Mouse (Mus musculus) midbrain, embryonic 10.5 days (tissue): Measurements from ENCODE around the gene Fam193a. TPM values are rescaled to one million over a fixed set of nuclear protein-coding genes. Genes with fewer than 3 reads are reported as not detected.

Experiments used
- DNase-seq: peaks from one replicate; pipeline ENCODE4 v3.0.0-alpha.2; 2017; ENCODE audit warnings: low spot score
- H3K27ac ChIP-seq: fragments of 300-500 bp; sonication (generic); replicated peaks from 2 replicates; pipeline ENCODE4 v1.5.1; 2016; ENCODE audit warnings: mild to moderate bottlenecking
- H3K27me3 ChIP-seq: fragments of 300-500 bp; sonication (generic); 2 replicates; pipeline ENCODE4 v1.6.1; 2016; ENCODE audit warnings: low read depth, mild to moderate bottlenecking; ENCODE audit not compliant: poor library complexity, severe bottlenecking
- H3K36me3 ChIP-seq: fragments of 300-500 bp; sonication (generic); 2 replicates; pipeline ENCODE4 v1.6.1; 2016; ENCODE audit warnings: mild to moderate bottlenecking, moderate library complexity
- H3K4me1 ChIP-seq: fragments of 300-500 bp; sonication (generic); 2 replicates; pipeline ENCODE4 v1.6.1; 2016
- H3K4me3 ChIP-seq: fragments of 300-500 bp; sonication (generic); 2 replicates; pipeline ENCODE4 v1.5.1; 2016; ENCODE audit warnings: mild to moderate bottlenecking, moderate library complexity
- H3K9me3 ChIP-seq: fragments of 300-500 bp; sonication (generic); replicated peaks from 2 replicates; pipeline ENCODE4 v1.6.1; 2016; ENCODE audit warnings: mild to moderate bottlenecking
- WGBS: fragments of 180-500 bp; shearing (Covaris S2); methylation state at CpG from one replicate; pipeline ENCODE4 v1.1.7; 2016; 5-methylcytosine and 5-hydroxymethylcytosine counted together
- polyA plus RNA-seq: library from polyadenylated mRNA; unstranded; fragments of >200 nt; fragmentation: Nextera tagmentation; extraction: Ambion mirVana; gene quantifications from 2 replicates; pipeline ENCODE4 v1.2.1, GENCODE M21; 2016

The Fam193a gene
- polyA plus RNA-seq, 1 experiment from 2014 or later: 12.1 TPM

GRCm38 (mm10) chr5:34438659-34439058 lies 68.9 kb downstream of the Fam193a start:
- H3K9me3 ChIP-seq: no peaks in the 10 kb centered on the region
- no peaks in the 10 kb centered on the region for H3K27me3 ChIP-seq
- H3K27ac ChIP-seq: no peak overlapping the region
- 97% methylated on average over 1 of the region's 1 CpGs for WGBS
- no peak for DNase-seq
- peaks cover 99% of the 10 kb centered on the region for H3K36me3 ChIP-seq
- H3K4me3 ChIP-seq: no peak overlapping the region
- H3K4me1 ChIP-seq: no peaks in the 10 kb centered on the region

DNA sequence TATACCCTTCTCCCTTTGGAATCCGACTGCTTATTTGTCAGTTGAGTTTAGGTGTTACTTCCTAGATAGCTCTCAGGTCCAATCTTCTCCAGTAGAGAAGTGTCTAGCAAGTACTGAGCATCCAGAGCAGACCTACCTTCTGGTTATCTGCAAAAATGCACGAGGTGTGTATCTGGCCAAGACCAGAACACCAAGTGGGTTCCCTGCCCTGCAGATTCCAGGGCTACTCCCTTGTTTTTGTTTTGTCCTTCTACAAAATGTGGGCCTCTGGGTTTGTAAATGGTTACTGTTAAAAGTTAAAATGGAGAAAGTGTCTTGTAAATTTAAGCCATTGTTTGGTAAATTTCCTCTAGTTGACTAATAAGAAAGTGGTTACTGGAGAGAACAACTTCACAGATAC lies 70.0 kb downstream of the Fam193a start:
- WGBS: 92% methylated on average over 2 of the region's 2 CpGs
- Histone ChIP-seq H3K9me3 (no peaks in the 10 kb centered on the region), H3K27me3 (no peaks in the 10 kb centered on the region), H3K27ac (no peak overlapping the region), H3K4me1 (no peaks in the 10 kb centered on the region), H3K4me3 (no peak overlapping the region), H3K36me3 (peaks cover 99% of the 10 kb centered on the region)
- DNase-seq: no peak

- Histone ChIP-seq H3K27me3 (no peaks in the 10 kb centered on the region), H3K4me3 (no peak overlapping the region), H3K27ac (no peak overlapping the region), H3K9me3 (no peaks in the 10 kb centered on the region), H3K36me3 (peaks cover 99% of the 10 kb centered on the region), H3K4me1 (no peaks in the 10 kb centered on the region)
- no peak for DNase-seq
- 95% methylated on average over 2 of the region's 2 CpGs for WGBS
Observed at GRCm38 (mm10) chr5:34441797-34442196, 72.1 kb downstream of the Fam193a start.

DNA sequence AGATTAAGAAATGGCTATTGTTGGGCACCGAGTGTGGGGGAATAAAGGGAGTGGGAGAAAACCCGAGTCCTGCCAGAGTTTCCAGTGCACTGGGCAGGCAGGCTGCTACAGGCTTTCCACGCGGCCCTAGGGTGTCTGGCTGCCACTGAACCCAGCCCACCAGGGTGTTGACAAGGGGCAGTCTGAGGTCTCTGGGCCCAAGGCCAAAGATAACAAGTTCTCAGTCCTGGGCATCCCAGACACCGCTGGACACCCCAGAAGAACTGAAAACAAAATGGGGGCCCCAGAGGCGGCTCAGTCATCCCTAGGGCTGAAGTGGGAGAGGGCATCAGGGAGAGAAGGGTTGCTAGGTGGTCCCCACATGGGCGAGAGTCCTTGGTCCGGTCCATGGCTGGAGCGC lies 76.5 kb downstream of the Fam193a start:
- H3K4me3 ChIP-seq: no peak overlapping the region
- H3K9me3 ChIP-seq: no peaks in the 10 kb centered on the region
- H3K27ac ChIP-seq: no peak overlapping the region
- no peaks in the 10 kb centered on the region for H3K27me3 ChIP-seq
- H3K4me1 ChIP-seq: no peaks in the 10 kb centered on the region
- peaks cover 91% of the 10 kb centered on the region for H3K36me3 ChIP-seq
- 91% methylated on average over 9 of the region's 9 CpGs for WGBS
- DNase-seq: no peak

GRCm38 (mm10) chr5:34458994-34459393 lies 89.3 kb downstream of the Fam193a start:
- Histone ChIP-seq H3K4me1 (no peaks in the 10 kb centered on the region), H3K4me3 (no peak overlapping the region), H3K27ac (no peak overlapping the region), H3K27me3 (no peaks in the 10 kb centered on the region), H3K36me3 (peaks cover 97% of the 10 kb centered on the region), H3K9me3 (no peaks in the 10 kb centered on the region)
- no peak for DNase-seq
- WGBS: 87% methylated on average over 1 of the region's 1 CpGs

DNA sequence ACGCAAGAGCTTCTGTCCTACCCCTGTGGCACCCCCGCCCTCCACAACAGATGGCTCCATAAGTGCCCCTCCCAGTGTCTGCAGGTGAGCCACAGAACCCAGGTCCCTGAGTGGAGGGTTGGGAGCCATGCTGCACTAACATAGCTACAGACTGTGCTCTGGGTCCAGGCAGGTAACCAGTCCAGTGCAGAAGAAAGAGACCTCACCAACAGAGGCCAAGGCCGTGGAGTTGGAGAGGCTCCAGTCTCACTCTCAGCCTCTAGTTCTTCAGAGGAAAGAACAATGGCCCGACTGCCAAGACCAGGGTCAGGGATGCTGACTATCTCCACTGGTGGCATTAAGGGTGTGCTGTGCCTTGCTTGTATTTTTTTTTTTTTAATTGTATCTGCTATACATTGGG lies 91.6 kb downstream of the Fam193a start:
- 96% methylated on average over 4 of the region's 4 CpGs for WGBS
- no peak overlapping the region for H3K27ac ChIP-seq
- no peak for DNase-seq
- H3K36me3 ChIP-seq: peaks cover 99% of the 10 kb centered on the region
- no peaks in the 10 kb centered on the region for H3K27me3 ChIP-seq
- H3K9me3 ChIP-seq: no peaks in the 10 kb centered on the region
- no peak overlapping the region for H3K4me3 ChIP-seq
- no peaks in the 10 kb centered on the region for H3K4me1 ChIP-seq

DNA sequence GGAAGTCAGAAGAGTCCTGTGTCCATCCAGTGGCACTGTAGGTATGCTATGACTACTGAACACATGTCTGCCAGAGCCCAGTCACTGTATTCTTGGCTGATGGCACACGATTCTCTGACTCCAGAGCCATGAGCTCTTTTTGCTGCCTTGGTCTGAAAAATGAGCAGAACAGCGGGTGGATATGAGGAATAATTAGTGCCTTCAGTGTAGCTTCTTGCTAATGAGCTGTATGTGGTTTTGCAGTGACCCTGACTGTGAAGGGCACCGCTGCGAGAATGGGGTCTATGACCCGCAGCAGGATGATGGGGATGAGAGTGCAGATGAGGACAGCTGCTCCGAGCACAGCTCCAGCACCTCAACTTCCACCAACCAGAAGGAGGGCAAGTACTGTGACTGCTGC lies 92.1 kb downstream of the Fam193a start:
- WGBS: 93% methylated on average over 6 of the region's 6 CpGs
- Histone ChIP-seq H3K36me3 (peaks cover 100% of the 10 kb centered on the region), H3K9me3 (no peaks in the 10 kb centered on the region), H3K4me1 (no peaks in the 10 kb centered on the region), H3K4me3 (no peak overlapping the region), H3K27ac (no peak overlapping the region), H3K27me3 (no peaks in the 10 kb centered on the region)
- DNase-seq: no peak

- H3K9me3 ChIP-seq: no peaks in the 10 kb centered on the region
- DNase-seq: no peak
- peaks cover 95% of the 10 kb centered on the region for H3K36me3 ChIP-seq
- no peaks in the 10 kb centered on the region for H3K4me1 ChIP-seq
- WGBS: 92% methylated on average over 1 of the region's 1 CpGs
- H3K27me3 ChIP-seq: no peaks in the 10 kb centered on the region
- H3K4me3 ChIP-seq: no peak overlapping the region
- H3K27ac ChIP-seq: no peak overlapping the region
Observed at GRCm38 (mm10) chr5:34466079-34466478, 96.3 kb downstream of the Fam193a start.

- H3K9me3 ChIP-seq: no peaks in the 10 kb centered on the region
- DNase-seq: no peak
- H3K27ac ChIP-seq: no peak overlapping the region
- no peaks in the 10 kb centered on the region for H3K27me3 ChIP-seq
- WGBS: 93% methylated on average over 2 of the region's 2 CpGs
- no peaks in the 10 kb centered on the region for H3K4me1 ChIP-seq
- no peak overlapping the region for H3K4me3 ChIP-seq
- H3K36me3 ChIP-seq: peaks cover 95% of the 10 kb centered on the region
Observed at GRCm38 (mm10) chr5:34466648-34467047, 96.9 kb downstream of the Fam193a start.

DNA sequence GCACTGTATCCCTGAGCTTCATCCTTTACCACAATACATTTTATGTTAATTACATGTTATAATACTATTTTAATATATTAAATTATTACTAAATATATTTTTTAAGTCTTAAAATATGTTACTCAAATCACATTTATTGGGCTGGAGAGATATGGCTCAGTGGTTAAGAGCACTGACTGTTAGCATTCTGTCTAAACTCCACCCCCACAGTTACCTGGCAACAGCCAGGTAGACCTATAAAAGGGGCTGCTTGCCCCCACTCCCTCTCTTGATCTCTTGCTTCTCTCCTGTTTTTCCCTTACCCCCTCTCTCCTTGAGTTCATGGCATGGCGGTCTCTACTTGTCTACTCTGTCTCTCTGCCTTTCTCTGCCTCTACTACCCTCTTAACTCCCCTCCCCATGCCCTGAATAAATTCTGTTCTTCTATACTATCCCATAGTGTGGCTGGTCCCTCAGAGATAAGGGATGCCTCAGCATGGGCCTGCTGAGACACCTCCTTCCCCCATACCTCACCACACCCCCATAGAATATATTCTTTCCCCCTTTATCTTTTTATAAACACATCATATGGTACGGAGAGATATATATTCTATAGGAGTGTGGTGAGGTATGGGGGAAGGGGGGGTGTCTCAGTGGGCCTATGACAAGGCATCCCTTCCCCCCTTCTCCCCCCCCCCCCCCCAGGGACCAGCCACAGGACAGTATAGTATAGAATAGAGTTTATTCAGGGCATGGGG lies 98.5 kb downstream of the Fam193a start:
- no peak for DNase-seq
- H3K27ac ChIP-seq: no peak overlapping the region
- WGBS: 98% methylated on average over 2 of the region's 2 CpGs
- no peaks in the 10 kb centered on the region for H3K9me3 ChIP-seq
- H3K4me1 ChIP-seq: no peaks in the 10 kb centered on the region
- peaks cover 92% of the 10 kb centered on the region for H3K36me3 ChIP-seq
- no peak overlapping the region for H3K4me3 ChIP-seq
- H3K27me3 ChIP-seq: no peaks in the 10 kb centered on the region

DNA sequence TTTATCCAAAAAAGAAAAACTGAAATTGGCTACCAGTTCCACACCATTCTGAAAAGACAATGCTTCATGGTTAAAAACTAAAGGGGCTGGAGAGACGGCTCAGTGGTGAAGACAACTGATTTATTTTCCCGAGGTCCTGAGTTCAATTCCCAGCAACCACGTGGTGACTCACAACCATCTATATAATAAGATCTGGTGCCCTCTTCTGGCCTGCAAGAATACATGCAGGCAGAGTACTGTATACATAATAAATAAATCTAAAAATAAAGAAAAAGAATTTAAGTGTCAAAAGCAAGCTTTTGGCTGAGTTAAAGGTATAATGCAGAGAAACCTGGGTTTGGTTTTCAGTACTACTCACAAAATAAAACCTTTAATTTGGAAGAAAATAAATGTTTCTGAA lies 111.2 kb downstream of the Fam193a start:
- H3K27me3 ChIP-seq: no peaks in the 10 kb centered on the region
- no peak overlapping the region for H3K4me3 ChIP-seq
- no peak overlapping the region for H3K27ac ChIP-seq
- no peaks in the 10 kb centered on the region for H3K4me1 ChIP-seq
- 83% methylated on average over 3 of the region's 3 CpGs for WGBS
- DNase-seq: no peak
- H3K36me3 ChIP-seq: peaks cover 91% of the 10 kb centered on the region
- no peaks in the 10 kb centered on the region for H3K9me3 ChIP-seq

GRCm38 (mm10) chr5:34485731-34486130 lies 116.0 kb downstream of the Fam193a start:
- H3K27me3 ChIP-seq: no peaks in the 10 kb centered on the region
- H3K9me3 ChIP-seq: no peaks in the 10 kb centered on the region
- H3K4me1 ChIP-seq: no peaks in the 10 kb centered on the region
- DNase-seq: no peak
- peaks cover 66% of the 10 kb centered on the region for H3K36me3 ChIP-seq
- no peak overlapping the region for H3K27ac ChIP-seq
- H3K4me3 ChIP-seq: no peak overlapping the region
- 96% methylated on average over 15 of the region's 15 CpGs for WGBS

DNA sequence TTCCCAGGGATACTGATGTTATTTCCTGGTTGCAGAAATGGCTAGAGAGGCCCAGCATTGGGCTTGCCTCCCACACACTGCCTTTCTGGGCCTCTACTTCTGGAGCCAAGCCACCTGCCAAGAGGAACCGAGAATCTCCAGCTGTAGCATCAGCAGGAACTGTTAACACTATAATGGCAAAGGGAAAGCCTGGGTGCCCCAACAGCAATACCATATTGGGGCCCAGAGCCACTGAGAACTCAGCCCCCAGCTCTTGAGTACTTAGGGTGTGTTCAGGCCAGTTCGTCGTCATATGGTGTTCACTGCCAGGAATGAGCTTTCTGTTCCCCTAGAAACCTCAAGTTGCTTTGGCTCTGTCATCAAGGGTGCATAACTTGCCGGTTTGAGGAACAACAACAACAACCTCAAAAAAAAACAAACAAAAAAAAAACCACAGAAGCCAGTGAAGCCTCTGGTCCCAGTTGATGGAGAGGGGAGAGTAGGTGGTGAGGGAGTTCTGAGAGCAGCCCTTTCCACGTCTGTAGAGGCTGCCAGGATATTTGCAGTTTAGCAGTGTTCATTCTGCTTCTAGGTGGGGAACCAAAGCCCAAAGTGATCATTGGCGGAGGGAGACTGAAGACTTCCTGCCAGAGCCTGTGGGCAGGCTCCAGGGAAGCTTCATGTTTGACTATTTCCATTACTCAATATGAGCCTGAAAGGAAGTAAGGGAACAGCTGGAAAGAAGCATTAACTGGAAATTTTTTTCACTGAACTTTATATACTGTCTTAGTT lies 117.8 kb downstream of the Fam193a start:
- Histone ChIP-seq H3K4me3 (no peak overlapping the region), H3K27me3 (no peaks in the 10 kb centered on the region), H3K4me1 (no peaks in the 10 kb centered on the region), H3K36me3 (peaks cover 48% of the 10 kb centered on the region), H3K27ac (no peak overlapping the region), H3K9me3 (no peaks in the 10 kb centered on the region)
- DNase-seq: no peak
- 80% methylated on average over 6 of the region's 6 CpGs for WGBS
